Mouse (Mus musculus): ENCODE results near the gene Wdr73. TPM values are rescaled to one million over a fixed set of nuclear protein-coding genes. Genes with fewer than 3 reads are reported as not detected.
"Not testable (repeated sequence)": the region's sequence is repeated elsewhere in the genome, so short reads cannot be mapped to it uniquely, and the experiment has no call there.

The Wdr73 gene
- 10 to 100 TPM; 26.8 to 28.3 TPM for total RNA-seq (2021)
- long read RNA-seq, experiment 1, transcript Wdr73-201 (8 exons, 2,114 nt) = major isoform, 9 of 33 reads
- long read RNA-seq, experiment 1, transcript Wdr73-205 (7 exons, 2,549 nt) = major isoform, 9 of 33 reads
- long read RNA-seq, experiment 1, partial matches to known transcripts = 4 of 33 reads
- long read RNA-seq, experiment 1, other reads (novel, unspliced or antisense) = 10 of 33 reads
- long read RNA-seq, experiment 2, transcript Wdr73-201 (8 exons, 2,114 nt) = major isoform, 7 of 23 reads
- long read RNA-seq, experiment 2, transcript Wdr73-205 (7 exons, 2,549 nt) = minor isoform, 5 of 23 reads
- long read RNA-seq, experiment 2, partial matches to known transcripts = 0 of 23 reads
- long read RNA-seq, experiment 2, other reads (novel, unspliced or antisense) = 10 of 23 reads

GRCm38 (mm10) chr7:80900944-80901501 lies at the start of gene Wdr73:
TSS of gene Wdr73 (minus strand) at chr7:80901269.
- intact Hi-C loops (cut with DNase I) = loop anchor here (5.0 kb wide), 1 partner anchor 46 kb away; the partner anchor contains the start of gene Sec11a
- DNase-seq (ENCODE audit: low spot score in 2 of 2) = peak; percentile 91 to 92

- intact Hi-C loops (cut with DNase I) = loop anchor here (5.0 to 10.0 kb wide), 2 partner anchors 45 to 207 kb away; partner anchors contain the start of gene Wdr73
- DNase-seq (ENCODE audit: low spot score in 2 of 2) = peak; percentile 95
Measured at GRCm38 (mm10) chr7:80947445-80948350, 46.6 kb upstream of the Wdr73 start, which contains the start of gene Sec11a. TSS of gene Sec11a (minus strand) at chr7:80947780.

- intact Hi-C loops (cut with DNase I) = loop anchor here (10.0 kb wide), 1 partner anchor 215 kb away; no protein-coding TSS in a partner anchor
- no peak for DNase-seq (ENCODE audit: low spot score in 2 of 2)
Measured at GRCm38 (mm10) chr7:80939808-80940207, 38.7 kb upstream of the Wdr73 start.

GRCm38 (mm10) chr7:80937304-80937666 lies 36.2 kb upstream of the Wdr73 start:
- DNase-seq (ENCODE audit: low spot score in 2 of 2); intact Hi-C loops (cut with DNase I): not testable (repeated sequence)

GRCm38 (mm10) chr7:80936617-80937303 lies 35.7 kb upstream of the Wdr73 start:
- intact Hi-C loops (cut with DNase I); DNase-seq (ENCODE audit: low spot score in 2 of 2): not testable (repeated sequence)

- intact Hi-C loops (cut with DNase I) = no loop called here
Measured at GRCm38 (mm10) chr7:80935834-80936233, 34.8 kb upstream of the Wdr73 start.

GRCm38 (mm10) chr7:80932777-80933176 lies 31.7 kb upstream of the Wdr73 start:
- intact Hi-C loops (cut with DNase I) = no loop called here
- no peak for DNase-seq (ENCODE audit: low spot score in 2 of 2)

More at GRCm38 (mm10) chr7:80935834-80936233, 34.8 kb upstream of the Wdr73 start:
- DNase-seq (ENCODE audit: low spot score in 2 of 2) = no peak

GRCm38 (mm10) chr7:80931618-80932207 lies 30.6 kb upstream of the Wdr73 start:
- DNase-seq (ENCODE audit: low spot score in 2 of 2) = no peak
- intact Hi-C loops (cut with DNase I) = no loop called here

- intact Hi-C loops (cut with DNase I) = no loop called here
- DNase-seq (ENCODE audit: low spot score in 2 of 2) = no peak
Measured at GRCm38 (mm10) chr7:80923165-80923564, 22.1 kb upstream of the Wdr73 start.

GRCm38 (mm10) chr7:80919647-80920008 lies 18.6 kb upstream of the Wdr73 start:
- intact Hi-C loops (cut with DNase I) = no loop called here
- no peak for DNase-seq (ENCODE audit: low spot score in 2 of 2)

GRCm38 (mm10) chr7:80918982-80919646 lies 18.0 kb upstream of the Wdr73 start:
- intact Hi-C loops (cut with DNase I) = no loop called here
- no peak for DNase-seq (ENCODE audit: low spot score in 2 of 2)

GRCm38 (mm10) chr7:80917916-80918465 lies 16.9 kb upstream of the Wdr73 start:
- no peak for DNase-seq (ENCODE audit: low spot score in 2 of 2)

GRCm38 (mm10) chr7:80912496-80912895 lies 11.4 kb upstream of the Wdr73 start:
- intact Hi-C loops (cut with DNase I) = no loop called here
- DNase-seq (ENCODE audit: low spot score in 2 of 2) = no peak

More at GRCm38 (mm10) chr7:80917916-80918465, 16.9 kb upstream of the Wdr73 start:
- intact Hi-C loops (cut with DNase I) = no loop called here

GRCm38 (mm10) chr7:80911053-80911452 lies 10.0 kb upstream of the Wdr73 start:
- intact Hi-C loops (cut with DNase I) = no loop called here
- no peak for DNase-seq (ENCODE audit: low spot score in 2 of 2)

- intact Hi-C loops (cut with DNase I) = loop anchor here (5.0 kb wide), 1 partner anchor 42 kb away; the partner anchor contains the start of gene Sec11a
- peak; percentile 65 to 80 for DNase-seq (ENCODE audit: low spot score in 2 of 2)
Measured at GRCm38 (mm10) chr7:80904921-80905515, 3.9 kb upstream of the Wdr73 start, which contains the start of gene Nmb. TSS of gene Nmb (minus strand) at chr7:80905076.

GRCm38 (mm10) chr7:80903625-80904422 lies 2.8 kb upstream of the Wdr73 start:
- no peak for DNase-seq (ENCODE audit: low spot score in 2 of 2)
- intact Hi-C loops (cut with DNase I) = loop anchor here (5.0 kb wide), 1 partner anchor 43 kb away; the partner anchor contains the start of gene Sec11a

All from left cerebral cortex, postnatal 14 days (tissue).